Comparison of ENCODE assay signal across 9 mouse cellular contexts in genomic region chr1:180836467-180836866, GRCm38 (mm10). TPM values are rescaled to one million over a fixed set of nuclear protein-coding genes. Genes with fewer than 3 reads are reported as not detected.
DNase-seq lines count a peak whose midpoint lies in the region; TF ChIP-seq lines count a peak whose summit lies in the region.
"Not testable (repeated sequence)": the region's sequence is repeated elsewhere in the genome, so short reads cannot be mapped to it uniquely, and the experiment has no call there.
"Had no signal": no experiment of that assay in that cellular context is flagged by ENCODE, and none has a peak within 500 bp of the region (broad histone marks: within the 10 kb centered on the region; RNA-seq: fewer than 3 reads in every experiment).

No protein-coding gene starts in this region.

- in situ Hi-C loops in ES-E14 (cut with MboI; ENCODE audit: low sequenced_read_pairs in 2 of 2, unreplicated experiment in 2 of 2), result not testable (repeated sequence)

- H3K36me3 ChIP-seq in ES-E14 (ENCODE audit: control insufficient read depth, insufficient read depth, low read length, poor library complexity, severe bottlenecking), result not testable (repeated sequence)

- not testable (repeated sequence) for H3K4me1 ChIP-seq in ES-E14 (ENCODE audit: control insufficient read depth in 2 of 2, insufficient read depth in 2 of 2, low read length in 2 of 2, poor library complexity in 1 of 2)
- H3K4me1 ChIP-seq in bone marrow macrophage, adult 2 months (ENCODE audit: control insufficient read depth, insufficient read depth, low read length), result peaks cover 26% of the 10 kb centered on the region

- not testable (repeated sequence) for H3K9me3 ChIP-seq in ES-E14 (ENCODE audit: control insufficient read depth, insufficient read depth, low read depth, low read length)

- not testable (repeated sequence) for H3K4me3 ChIP-seq in ES-E14 (ENCODE audit: insufficient read depth in 1 of 2, low read depth in 1 of 2, low read length in 2 of 2, poor library complexity in 1 of 2, severe bottlenecking in 1 of 2); bone marrow macrophage, adult 2 months (ENCODE audit: insufficient read depth, low read length)

- H3K27ac ChIP-seq in ES-E14 (ENCODE audit: insufficient read depth, low read depth, low read length, poor library complexity, severe bottlenecking), result not testable (repeated sequence)
- H3K27ac ChIP-seq in bone marrow macrophage, adult 2 months (ENCODE audit: insufficient read depth, low read depth, low read length), result peak overlapping the region; percentile 92; the same call in 1 of the 2 replicates

- TF ChIP-seq POLR2A in bone marrow macrophage, adult 2 months (IDR thresholded peaks at IDR 0.05; ENCODE audit: borderline replicate concordance, low read depth, low read length), result not testable (repeated sequence)

- DNase-seq in ES-E14 (ENCODE audit: low read depth, low spot score), result not testable (repeated sequence)
- DNase-seq in R1 (ENCODE audit: low read depth, low spot score), result peak; percentile 55

- H3K9ac ChIP-seq in ES-E14 (ENCODE audit: insufficient read depth, low read depth, low read length, poor library complexity, severe bottlenecking), result not testable (repeated sequence)

- not testable (repeated sequence) for TF ChIP-seq CTCF in bone marrow macrophage, adult 2 months (IDR thresholded peaks at IDR 0.05; ENCODE audit: low read depth, low read length)

TF ChIP-seq in ES-E14, 5 proteins besides CTCF, POLR2A, EP300 and RAD21:
- TF ChIP-seq ZNF384 (IDR thresholded peaks at IDR 0.05; ENCODE audit: low read depth, low read length), result peak; percentile 71; the same call in 1 of the 2 replicates

RNA-seq across cellular contexts. Expression of gene Sde2, which starts 14.5 kb away (rescaled TPM):
- total RNA-seq in ES-E14 (2012; rRNA removed), result 39.6 and 41.2 TPM in 2 replicates
- 17.0 and 20.2 TPM in 2 replicates for polyA plus RNA-seq in bone marrow macrophage, adult 2 months (2012; ENCODE audit: insufficient read depth, insufficient read length, missing spikeins)

RNA-seq across cellular contexts. Expression of gene H3f3a, which starts 22.7 kb away (rescaled TPM):
- total RNA-seq in ES-E14 (2012; rRNA removed), result 503 and 657 TPM in 2 replicates
- 1,000 and 1,015 TPM in 2 replicates for polyA plus RNA-seq in bone marrow macrophage, adult 2 months (2012; ENCODE audit: insufficient read depth, insufficient read length, missing spikeins)

RNA-seq across cellular contexts. Expression of gene Lefty2, which starts 56.4 kb away (rescaled TPM):
- total RNA-seq in ES-E14 (2012; rRNA removed), result 68.3 and 219 TPM in 2 replicates
- polyA plus RNA-seq in bone marrow macrophage, adult 2 months (2012; ENCODE audit: insufficient read depth, insufficient read length, missing spikeins), result not detected in 2 replicates
- total RNA-seq: CH12.LX, MEL had no signal
- polyA plus RNA-seq: activated CD4-positive, CD25-positive, alpha-beta regulatory T cell, adult 4 months; C2C12; CD4-positive, CD25-positive, alpha-beta regulatory T cell, adult 4 months; G1E had no signal
